Mouse (Mus musculus) frontal cortex, postnatal 14 days (tissue): ENCODE measurements at regions not wholly inside any gene's neighbourhood (a gene's known extent, or its start where the extent isn't known, plus 50 kb on each side); places are given as distances from the start of the nearest gene placed in this dataset.
"Not testable (repeated sequence)": the region's sequence is repeated elsewhere in the genome, so short reads cannot be mapped to it uniquely, and the experiment has no call there.

Experiments used
- DNase-seq, 2 experiments: peaks; one replicate each; pipeline ENCODE4 v3.0.0; 2022; ENCODE audit warnings: low spot score in 2 of 2

DNA sequence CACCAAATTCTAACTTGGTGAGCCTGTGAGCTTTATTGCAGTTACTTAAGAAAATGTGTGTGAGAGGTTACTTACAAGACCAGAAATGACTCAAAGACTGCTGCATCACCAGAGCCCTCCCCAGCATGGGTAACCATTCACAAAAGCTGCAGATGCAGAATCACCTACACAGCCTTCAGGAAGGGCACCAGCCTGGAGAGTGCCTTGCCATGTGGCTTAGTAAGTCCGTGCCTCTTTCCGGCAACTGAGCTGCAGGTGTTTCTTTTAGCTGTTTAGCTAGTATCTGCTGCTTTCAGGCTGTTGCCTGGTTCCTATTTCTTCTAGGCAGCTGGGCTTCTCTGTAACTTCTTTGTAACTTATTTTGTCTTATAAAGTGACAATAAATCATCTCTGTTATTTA is 213.2 kb upstream of the Stxbp6 start:
- no peak for DNase-seq

DNA sequence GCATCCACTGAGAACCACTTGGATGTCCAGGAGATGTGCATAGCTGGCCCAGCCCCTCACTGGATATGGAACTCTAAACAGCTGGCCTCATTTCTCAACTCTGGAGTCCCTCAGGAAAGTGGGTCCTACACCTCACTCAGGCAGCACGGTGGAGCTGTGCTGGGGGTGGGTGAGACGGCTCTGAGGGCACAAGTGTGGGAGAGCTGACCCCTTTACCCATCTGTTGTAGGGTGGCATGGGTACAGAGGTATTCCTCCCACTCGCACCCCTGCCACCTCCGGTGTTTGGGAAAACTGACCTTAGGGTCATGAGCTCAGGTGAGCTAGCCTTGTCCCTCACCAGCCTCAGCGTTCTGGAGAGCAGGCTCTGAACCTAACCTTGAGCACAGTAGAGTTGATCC is 181.8 kb upstream of the Stxbp6 start:
- no peak for DNase-seq

GRCm38 (mm10) chr12:45211131-45211530 is 136.6 kb upstream of the Stxbp6 start:
- DNase-seq, result no peak

GRCm38 (mm10) chr12:45195304-45195920 is 120.9 kb upstream of the Stxbp6 start:
- DNase-seq, result no peak

DNA sequence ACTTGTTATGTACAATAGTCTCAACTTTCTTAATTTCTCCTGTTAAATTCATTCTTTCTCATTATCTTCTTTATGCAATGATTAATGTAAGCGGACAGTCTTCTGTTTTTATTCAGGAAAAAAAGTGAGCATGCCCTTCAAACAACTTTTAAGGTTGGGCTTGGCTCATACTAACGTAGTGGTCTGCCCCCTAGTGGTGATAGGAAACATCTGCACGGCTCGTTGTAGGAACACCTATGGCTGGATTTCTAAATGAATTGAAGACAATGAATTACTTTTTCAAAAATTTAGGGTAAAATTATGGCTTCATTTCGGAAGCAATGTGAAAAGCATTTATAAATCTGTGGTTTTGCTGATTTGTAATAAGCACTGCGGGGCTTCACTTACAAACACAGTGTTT is 112.6 kb upstream of the Stxbp6 start:
- no peak for DNase-seq

- DNase-seq, result no peak
Measured at GRCm38 (mm10) chr12:45184510-45184909, 110.0 kb upstream of the Stxbp6 start.

DNA sequence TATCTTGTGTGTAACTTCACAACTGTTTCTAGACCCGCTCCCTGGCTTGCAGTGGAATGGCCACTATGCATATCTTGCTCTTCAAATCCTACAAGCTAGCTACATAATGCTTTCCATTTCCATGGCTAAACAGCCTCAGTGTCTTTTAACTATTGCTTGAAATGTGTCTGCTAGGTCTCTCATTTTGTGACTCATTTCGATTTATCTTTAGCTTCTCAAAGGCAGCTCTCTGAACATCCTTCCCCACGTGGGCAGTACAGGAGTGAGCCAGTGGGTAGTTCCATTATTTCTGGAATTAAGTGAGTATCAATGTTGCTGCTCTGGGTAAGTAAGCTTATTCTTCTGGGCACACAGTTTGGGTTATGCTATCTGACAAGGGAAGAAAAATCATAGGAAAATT is 102.9 kb upstream of the Stxbp6 start:
- no peak for DNase-seq

DNA sequence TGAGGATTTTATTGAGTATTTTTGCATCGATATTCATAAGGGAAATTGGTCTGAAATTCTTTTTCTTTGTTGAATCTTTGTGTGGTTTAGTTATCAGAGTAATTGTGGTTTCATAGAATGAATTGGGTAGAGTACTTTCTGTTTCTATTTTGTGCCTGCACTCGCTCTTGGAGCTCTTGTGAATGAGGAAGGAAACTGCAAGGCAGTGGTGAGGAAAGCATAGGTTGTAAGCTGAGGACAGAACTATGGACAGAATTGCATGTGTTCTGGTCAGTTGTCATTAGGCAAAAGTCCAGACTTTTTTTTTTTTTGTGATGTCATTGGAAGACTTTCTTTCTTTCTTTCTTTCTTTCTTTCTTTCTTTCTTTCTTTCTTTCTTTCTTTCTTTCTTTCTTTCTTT is 100.8 kb upstream of the Stxbp6 start:
- DNase-seq, result not testable (repeated sequence)

- peak; percentile 35 to 71 for DNase-seq
Measured at GRCm38 (mm10) chr12:45171927-45172642, 97.6 kb upstream of the Stxbp6 start.

DNA sequence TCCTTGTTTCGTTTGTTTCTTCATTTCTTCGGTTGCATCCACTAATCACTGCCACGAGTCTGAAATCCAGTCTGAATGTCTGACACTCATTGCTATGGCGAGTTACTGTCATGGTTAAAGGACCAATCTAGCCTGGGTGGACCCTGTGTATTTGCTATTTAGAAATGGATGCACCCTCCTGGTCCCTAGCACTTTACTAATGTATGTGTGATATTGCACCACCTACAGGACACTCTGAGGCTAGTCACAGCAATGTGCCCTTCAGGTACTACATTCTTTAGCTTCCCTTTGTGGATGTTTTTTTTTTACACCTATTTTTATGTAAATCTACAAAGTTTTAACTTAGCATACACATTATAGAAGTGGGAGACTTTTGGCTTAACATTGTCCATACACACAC is 87.5 kb upstream of the Stxbp6 start:
- DNase-seq, result no peak

DNA sequence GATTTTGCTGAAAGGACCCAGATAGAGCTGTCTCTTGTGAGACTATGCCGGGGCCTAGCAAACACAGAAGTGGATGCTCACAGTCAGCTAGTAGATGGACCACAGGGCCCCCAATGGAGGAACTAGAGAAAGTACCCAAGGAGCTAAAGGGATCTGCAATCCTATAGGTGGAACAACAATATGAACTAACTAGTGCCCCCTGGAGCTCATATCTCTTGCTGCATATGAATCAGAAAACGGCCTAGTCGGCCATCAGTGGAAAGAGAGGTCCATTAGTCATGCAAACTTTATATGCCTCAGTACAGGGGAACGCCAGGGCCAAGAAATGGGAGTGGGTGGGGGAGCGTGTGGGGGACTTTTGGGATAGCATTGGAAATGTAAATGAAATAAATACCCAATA is 87.1 kb upstream of the Stxbp6 start:
- not testable (repeated sequence) for DNase-seq

DNA sequence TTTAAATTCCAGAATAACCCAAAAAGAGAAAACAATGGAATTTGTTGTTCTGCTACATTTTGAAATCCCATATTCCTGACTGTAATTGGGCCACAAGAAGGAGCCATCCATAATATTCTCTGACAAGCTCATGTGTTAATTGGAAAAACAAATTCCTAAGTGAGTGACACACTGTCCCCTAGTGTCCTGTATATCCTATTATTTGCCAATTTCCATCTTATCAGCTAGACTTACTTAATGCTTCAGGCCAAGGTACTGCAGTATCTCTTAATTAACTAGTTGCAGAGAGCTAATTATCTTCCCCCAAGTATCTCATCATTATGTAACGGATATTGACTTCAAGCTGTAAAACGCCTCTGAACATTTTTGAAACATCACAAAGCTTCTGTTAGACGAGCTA is 84.5 kb upstream of the Stxbp6 start:
- no peak for DNase-seq

DNA sequence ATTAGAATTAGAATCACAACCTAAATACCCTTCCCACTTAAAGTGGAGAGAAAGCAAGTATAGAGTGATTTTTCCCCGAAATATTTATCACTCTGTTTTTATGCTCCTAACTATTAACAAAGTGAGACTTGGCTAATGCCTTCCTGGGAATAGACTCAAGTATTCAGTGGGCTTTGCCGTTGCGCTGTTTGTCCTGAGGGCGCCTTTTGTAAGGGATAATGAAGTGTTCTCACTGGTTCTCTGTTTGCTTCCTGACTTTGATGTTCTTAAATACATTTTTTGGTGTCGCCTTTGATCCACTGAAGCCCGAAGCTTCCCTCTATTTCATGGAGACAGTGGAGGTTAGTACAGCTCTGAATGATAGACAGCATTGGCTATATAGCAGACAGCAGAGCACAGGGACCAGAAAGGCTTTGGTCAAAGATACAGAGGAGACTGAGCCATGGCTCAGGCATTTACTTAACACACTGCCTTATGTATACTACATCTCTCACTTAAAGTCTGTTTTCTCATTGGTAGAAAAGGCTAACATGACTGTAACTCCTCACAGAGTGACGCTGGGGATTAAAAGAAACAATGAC is 63.0 kb upstream of the Stxbp6 start:
- no peak for DNase-seq

GRCm38 (mm10) chr12:45133415-45133814 is 58.9 kb upstream of the Stxbp6 start:
- no peak for DNase-seq

- no peak for DNase-seq
Measured at GRCm38 (mm10) chr12:45131139-45131538, 56.6 kb upstream of the Stxbp6 start.

GRCm38 (mm10) chr12:45125866-45126265 is 51.4 kb upstream of the Stxbp6 start:
- no peak for DNase-seq
